Mouse (Mus musculus) lung, postnatal 25 days (tissue): ENCODE measurements around the gene Pank4.

Source experiments
- DNase-seq: peaks from one replicate; pipeline ENCODE4 v3.0.0; 2022; ENCODE audit warnings: low spot score

Gene Pank4

DNA sequence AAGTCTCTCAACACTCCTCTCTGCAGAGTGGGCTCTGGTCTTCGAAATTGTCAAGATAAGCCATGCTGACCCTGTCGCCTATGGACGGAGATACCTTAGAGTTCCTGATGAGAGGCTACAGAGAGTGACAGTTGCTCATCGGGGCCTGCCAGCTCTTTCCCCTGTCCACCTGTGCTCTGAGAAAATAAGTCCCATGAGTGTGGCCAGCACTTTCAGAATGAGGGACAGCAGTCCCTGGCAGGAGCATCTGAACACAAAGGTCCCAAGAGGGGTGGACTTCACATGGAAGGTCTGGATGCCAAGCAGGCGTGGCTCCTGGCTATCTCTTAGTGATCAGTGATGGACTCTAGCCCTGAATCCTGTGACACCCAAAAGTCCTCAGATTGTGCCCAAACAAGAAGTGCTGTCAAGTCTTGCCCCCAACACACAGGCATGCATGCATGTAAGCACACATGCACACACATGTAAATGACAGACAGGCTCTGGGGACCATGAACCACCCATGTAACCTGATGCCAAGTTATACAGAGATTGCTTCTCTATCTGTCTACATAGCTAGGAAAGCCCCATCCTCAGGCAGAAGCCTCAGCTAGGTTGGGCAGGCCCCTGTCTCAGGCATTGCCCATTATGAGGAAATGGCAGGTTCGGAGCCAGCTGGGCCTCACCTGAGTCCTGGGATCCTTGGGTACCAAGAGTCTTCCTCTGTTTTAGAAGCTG is 20.4 kb upstream of the Pank4 start:
- DNase-seq: no peak

DNA sequence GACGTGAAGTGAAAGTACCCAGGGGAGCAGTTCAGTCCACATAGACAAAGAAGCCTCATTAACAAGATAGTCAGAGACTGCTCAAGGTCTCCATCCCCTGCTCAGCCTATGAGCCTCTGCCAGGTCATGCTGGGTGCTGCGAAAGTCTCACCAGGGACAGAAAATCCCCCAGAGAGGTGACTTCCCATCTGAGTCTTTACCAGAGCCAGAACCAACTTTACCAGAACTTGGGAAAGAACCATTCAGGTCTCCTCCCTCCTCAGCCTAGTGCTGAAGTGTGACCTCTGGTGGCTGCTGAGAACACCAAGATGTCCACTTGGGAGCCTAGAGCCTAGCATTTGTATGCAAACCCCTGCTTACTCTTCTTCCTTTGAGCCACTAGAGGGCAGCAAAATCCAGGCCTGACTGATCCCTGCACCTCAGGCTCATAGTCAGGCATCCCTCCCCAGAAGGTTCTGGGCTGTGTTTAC is 19.8 kb upstream of the Pank4 start:
- peak; percentile 91 for DNase-seq

DNA sequence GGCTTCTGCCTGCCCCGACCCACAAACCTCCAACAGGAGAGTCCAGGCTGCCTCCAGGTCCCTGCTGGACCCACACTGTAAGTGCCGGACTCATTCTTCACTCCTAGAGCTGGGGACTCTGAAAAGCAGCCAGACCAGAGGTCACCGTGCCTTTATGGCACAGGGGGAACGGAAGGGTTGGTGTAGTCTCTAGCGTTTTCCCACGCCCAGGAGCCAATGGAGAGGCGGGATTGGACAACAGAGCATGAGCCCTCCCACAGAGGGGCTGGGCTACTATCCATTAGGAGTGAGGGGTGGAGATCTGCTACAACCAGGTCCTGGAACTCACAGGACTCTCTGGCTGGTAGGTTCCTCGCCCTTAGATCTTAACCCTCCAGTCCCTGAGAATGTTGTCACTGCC is 17.6 kb upstream of the Pank4 start:
- DNase-seq: peak; percentile 78

DNA sequence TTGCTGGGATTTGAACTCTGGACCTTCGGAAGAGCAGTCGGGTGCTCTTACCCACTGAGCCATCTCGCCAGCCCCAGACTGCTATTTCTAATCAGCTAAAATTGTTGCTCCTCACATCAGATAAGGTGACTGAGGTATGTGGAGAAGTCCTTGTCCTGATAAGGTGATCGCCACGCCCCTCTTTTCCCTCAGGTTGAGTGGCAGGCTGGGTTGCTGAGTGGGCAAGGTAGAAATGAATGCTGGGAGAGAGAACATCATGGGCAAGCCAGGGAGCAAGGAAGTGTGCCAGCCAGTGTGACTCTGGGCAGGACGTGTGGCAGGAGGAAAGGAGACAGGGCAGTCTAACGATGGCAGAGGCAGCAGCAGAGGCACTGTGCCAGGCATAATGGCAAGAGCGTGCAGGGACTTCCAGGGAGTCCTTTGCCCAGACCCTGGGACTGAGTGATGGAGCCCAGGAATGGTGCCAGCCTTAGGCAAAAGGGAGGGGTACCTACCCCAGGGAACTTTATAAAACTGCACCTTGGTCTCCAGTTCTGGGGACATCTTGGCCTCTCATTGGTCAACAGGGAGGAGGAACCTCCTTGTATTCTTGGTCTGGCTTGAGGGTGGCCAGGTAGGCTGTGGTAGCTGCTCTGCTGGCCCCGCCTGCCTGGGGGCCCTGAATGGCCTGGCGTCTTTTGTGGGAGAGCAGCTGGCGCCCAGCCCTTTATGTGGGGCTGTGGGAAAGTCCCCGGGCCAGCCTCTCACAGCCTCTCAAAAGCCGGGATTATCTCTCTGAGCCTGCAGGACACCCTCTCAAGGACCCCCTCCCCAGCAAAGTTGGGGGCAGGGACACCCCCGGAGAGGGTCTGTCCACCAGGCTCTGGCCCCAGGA is 15.6 kb upstream of the Pank4 start:
- DNase-seq: peak; percentile 64

DNA sequence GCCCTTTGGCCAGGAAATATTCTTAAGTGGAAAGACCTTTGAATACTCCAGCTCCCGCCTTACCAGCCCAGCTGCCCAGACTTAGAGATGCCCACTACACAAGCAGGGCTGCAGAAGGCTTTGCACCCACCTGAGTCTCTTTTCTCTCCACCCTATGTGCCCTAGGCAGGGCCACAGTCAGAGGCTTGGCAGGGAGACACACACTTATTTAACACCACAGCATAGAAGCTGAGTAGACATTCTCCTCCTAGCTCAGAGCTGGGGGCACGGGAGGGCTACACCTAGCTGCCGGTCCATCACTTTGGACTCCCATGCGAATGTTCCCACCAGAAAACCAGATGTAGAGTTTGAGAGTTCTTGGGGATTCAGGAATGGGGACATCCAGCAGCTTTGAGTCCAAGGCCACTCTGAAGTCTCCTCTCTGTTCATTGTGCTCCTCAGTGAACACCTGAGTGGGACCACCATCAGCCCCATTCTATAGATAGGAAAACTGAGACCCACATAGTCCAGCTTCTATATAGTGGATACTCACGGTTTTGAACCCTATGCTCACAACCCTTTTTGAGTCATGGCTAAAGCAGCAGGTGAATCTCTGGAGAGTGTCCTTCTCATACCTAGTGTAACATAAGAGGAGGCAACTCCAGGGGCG is 14.9 kb upstream of the Pank4 start:
- no peak for DNase-seq

DNA sequence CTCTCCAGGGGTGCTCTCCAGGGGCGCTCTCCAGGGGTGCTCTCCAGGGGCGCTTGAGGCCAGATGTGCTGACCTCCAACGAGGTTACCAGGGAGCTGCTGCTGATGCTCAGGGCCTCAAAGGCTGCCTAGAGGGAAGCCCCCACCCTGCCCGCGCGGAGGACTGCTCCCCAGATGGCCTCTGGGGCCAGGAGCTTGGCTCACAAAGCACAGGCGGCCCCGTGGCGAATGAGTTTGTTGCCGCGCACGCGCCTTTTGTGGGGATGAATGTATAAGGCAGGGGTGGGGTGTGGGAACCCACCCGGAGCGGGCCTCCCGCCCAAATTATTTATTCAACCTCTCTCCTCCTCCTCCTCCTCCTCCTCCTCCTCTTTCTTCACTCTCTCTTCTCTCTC is 14.3 kb upstream of the Pank4 start:
- no peak for DNase-seq

DNA sequence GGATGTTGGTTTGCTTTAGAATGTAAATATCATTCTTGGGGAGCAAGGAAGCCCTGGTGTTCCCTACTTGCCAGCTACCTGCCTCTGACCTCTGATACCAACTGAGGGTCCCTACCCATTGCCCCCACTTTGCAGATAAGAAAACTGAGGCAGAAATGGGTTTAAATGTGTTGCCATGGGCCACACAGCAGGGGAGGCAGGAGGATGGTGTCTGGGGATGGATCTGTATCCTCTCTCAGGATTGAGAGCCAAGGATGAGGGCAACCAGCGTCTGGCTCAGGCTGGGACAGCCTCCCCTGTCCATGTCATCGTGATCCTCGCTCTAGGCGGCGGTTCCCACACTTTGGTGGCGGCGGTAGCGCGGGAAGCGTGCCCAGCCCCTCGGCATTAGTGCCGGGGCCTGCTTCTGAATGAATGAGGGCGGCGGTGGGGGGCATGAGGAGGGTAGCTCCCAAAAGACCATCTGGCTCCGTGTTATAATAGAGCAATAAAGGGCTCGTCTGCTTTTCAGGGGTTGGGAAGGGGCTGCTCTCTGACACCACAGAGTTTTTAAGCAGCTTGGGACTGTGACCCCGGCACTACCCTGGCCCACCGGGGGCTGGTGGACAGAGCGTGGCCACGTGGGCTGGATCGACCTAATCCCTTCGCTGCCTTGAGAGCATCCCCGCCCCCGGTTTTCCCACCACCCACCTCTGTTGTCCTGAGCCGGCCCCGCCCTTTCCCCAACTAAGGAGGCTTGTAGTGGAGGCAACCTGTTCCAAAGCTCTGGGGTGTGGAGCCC is 11.3 kb upstream of the Pank4 start:
- DNase-seq: no peak

DNA sequence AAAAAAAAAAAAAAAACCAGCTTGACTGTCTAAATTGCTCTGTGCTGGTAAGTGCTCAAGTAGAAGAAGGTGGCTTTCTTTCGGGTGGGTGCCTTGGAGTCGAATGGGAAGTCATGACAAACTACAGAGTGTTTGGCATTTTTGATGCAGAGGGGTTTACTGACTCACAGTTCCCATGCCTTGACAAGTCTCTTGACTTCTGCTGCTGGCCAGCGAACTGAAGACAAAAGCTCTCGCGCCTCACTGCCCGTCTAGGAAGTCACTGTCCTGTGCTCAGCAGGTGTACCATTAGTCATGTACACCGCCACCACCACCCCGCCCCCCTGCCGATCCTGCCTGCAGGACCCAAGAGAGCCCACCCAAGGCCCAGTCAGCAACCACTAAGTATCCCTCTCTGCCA is 7.3 kb upstream of the Pank4 start:
- DNase-seq: no peak

DNA sequence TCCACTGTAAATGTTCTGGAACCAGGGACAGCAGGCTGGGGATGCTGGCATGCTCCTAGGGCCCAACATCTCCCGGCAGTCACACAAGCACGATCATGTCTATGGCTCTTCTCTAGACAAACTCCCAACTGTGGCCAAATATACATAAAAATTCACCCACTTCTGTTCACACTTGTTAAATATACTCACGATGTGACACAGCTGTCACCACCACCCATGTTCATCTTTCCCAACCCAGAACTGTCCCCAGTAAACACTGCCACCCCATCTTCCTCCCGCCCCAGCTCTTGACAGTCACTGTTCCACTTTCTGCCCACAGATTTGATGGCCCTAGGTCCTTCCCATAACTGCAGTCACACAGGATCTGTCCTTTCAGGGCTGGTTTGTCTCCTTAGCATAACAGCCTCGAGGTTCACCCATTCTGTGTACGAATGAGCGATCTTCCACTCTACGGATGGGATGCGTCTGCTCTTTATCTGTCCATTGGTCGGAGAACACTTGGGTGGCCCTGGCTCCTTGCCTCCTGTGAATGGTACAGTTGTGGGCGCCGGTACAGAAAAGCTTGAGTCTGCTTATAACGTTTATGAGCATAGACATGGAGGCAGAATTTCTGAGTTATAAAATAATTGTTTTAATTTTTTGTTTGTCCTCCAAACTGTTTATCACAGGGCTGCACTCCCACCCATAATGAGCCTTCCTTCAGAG is 6.5 kb upstream of the Pank4 start:
- DNase-seq: no peak

DNA sequence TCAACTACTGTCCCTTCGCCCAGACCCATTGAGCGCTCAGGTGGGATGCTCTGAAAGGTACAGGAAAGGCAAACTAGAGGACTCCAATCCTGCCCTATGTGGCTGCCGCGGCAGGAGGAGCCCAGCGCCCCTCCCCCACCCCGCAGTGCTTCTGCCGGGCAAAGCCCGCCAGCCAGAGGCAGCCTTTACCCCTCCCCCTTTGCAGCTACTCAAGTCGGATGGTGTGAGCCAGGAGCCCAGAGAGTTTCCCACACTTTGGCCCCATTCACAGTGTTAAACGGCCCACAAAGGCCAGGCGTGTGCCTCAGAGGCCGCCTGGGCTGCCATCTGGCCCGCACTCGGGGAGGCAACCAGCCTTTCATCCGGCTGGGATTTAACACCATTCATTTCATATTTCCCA is 5.8 kb upstream of the Pank4 start:
- DNase-seq: no peak

DNA sequence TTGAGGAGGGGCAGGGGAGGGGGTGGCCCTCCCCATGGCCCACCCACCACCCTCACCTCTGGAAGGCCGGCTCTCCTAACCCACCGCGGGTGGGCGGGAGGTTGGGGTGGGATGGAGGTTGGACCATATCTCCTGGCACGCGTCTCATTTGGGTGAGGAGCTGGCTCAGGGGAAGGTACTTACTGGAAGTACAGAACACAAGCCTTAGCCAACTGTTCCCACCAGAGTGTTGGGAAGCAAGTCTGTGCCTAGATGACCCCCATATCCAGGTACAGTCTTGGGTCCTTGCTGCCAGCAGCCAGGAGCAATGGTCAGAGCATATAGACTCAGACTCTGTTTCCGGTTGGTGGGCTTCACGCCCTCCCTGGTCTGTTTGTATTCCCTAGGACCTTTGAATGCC is 5.3 kb upstream of the Pank4 start:
- no peak for DNase-seq

DNA sequence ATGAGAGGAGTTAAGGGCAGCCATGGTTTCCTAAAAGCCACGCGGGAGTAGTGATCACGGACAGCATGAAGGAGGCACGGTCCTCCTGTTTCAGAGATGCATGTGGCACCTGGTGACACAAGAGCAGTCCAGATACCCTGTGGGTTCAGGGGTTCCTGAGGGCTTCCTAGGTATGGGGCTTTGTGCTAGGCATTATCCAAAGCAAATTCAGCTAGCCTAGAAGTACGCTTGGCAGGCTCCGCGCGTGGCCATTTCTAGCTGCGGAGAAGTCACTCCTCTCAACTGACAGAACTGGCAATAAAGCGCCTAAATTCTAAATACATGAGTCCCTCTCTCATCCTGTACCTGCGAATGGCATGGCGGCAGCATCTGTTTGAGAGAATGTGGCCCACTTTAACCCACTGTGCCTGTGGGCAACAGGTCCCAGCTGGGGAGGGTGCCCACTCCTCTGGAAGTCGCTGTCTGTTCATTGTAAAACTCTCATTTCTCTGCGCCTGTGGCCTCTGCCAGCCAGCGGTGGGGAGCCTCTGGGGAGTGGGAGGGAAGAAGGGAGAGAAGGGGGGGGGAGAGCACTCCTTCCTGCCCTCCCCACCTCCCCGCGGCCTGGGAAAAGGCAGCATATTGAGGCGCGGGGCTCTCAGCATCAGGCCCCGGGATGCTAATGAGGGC is 3.8 kb upstream of the Pank4 start:
- DNase-seq: no peak

DNA sequence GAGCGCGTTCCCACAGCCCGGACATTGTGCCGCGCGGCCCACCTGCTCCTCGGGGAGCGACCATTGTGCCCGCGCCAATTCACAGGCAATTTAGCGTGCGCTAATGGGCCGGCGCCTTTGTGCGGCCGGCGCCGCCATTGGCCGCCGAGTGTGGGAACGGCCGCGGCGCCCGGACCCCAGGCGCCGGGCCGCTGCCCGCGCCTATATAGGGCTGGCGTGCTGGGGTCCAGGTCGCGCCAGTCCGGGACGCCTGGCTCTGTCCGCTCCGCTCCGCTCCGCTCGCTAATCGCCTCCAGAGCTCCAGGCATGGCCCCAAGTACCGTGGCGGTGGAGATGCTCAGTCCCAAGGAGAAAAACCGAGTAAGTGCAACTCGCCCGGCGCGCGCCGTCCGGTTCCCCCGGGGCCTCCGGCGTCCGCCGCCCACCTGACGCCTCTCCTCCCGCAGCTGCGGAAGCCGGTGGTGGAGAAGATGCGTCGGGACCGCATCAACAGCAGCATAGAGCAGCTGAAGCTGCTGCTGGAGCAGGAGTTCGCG is 3.2 kb upstream of the Pank4 start, which contains the start of gene Hes5:
Hes5 (plus strand) TSS at position 234 of the 536 bp plus-strand sequence.
- DNase-seq: no peak

DNA sequence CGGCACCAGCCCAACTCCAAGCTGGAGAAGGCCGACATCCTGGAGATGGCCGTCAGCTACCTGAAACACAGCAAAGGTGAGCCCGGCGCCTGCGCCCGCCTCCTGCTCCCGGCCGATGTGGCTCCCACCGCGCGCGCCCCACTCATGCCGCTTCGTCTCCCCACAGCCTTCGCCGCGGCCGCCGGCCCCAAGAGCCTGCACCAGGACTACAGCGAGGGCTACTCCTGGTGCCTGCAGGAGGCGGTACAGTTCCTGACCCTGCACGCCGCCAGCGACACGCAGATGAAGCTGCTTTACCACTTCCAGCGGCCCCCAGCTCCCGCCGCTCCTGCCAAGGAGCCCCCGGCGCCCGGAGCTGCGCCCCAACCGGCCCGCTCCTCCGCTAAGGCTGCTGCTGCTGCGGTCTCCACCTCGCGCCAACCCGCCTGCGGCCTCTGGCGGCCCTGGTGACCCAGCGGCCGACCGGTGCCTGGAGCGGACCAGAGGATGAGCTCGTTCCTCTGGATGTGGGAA is 2.6 kb upstream of the Pank4 start:
- DNase-seq: no peak

DNA sequence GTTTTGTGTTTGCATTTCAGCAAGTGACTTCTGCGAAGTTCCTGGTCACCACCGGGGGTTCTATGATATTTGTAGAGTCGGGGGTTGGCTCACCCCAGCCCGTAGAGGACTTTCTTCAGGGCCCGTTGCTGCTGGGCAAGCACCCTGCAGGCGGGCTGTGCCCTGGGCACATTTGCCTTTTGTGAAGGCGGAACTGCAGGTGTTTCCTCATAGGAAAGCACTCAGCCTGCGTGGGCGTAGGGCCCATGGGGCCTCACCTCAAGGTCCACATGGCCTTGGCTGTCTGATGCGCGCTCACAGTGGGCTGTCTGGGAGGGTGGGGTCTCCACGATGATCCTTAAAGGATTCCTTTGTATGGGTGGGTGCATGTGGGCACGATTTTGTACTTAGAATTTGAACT is 2.0 kb upstream of the Pank4 start:
- peak; percentile 55 for DNase-seq

DNA sequence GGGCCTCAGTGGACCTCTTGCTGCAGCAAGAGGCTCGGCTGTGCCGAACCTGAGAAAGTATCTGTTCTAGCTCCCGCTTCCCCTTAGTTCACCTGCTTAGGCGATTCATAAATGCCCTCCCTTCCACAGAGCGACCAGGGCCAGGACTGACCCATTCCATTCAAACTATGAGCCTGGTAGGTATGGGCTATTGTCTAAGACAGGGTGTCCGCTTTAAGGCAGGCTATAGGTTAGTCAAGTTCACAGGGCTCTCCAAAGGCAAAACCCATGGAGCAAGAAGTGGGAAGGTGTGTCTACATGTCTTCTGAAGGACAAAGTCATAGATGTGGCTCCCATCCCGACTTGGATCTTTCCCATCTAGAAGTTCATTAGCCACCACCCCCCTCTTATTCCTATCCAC is 1.2 kb upstream of the Pank4 start:
- DNase-seq: no peak

DNA sequence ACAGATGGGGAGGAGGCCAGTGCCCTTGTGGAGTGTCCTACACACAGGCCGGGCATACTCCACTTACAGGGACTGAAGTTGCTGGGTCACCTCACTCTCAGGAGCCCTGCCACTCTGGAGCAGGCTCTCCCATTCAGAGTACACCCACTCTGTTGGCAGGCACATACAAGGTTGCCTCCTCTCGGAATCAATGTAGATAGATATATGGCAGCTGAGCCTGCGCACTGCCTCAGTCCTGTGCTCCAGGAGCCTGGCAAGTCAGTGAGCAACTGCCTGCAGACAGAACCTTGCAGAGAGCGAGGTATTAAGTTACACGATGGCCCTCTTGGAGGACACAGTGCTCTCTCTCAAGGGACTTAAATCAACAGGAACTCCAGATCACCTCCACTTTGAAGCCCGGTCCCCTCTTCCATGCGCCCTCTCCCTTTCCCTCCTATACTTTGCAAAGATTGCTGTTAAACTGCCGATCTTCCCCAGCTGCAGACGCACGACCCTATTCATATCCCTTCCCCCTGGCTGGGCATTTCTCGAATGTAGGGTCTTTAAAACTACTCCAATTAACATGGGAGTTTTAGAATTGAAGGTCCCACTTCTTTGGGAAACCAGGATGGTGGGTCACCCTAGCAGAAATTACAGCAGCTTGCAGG is 610 bp upstream of the Pank4 start:
- DNase-seq: no peak

DNA sequence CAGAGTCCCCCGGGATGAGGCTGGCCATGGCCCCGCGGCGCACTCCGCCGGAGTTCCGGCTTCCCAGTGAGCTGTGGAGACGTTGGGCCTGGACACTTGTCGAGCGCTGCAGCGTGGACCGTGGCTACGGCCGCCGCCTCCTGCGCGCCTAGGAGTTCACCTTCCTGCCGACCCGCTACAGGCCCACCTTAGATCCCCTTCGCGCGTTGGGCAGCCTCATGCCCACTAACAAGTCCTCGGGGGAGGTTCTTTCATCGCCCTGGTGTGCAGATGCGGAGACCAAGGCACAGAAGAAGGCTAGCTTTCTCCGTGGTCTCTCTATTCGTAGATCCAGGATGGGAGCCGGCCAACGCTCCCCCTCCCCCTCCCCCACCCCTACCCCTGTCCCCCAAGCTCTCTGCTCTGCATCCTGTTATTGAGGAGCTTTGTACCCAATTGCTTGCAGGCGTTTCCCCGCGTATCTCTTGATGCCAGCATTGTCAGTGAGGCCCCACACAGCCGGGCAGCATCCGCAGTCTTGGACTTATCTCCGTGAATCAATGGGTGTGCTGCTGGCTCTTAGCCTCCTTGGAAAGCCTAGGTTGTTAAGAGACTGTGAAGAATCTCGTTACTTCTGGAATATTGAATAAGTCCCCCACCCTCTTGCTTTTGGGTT is 785 bp downstream of the Pank4 start:
- no peak for DNase-seq

DNA sequence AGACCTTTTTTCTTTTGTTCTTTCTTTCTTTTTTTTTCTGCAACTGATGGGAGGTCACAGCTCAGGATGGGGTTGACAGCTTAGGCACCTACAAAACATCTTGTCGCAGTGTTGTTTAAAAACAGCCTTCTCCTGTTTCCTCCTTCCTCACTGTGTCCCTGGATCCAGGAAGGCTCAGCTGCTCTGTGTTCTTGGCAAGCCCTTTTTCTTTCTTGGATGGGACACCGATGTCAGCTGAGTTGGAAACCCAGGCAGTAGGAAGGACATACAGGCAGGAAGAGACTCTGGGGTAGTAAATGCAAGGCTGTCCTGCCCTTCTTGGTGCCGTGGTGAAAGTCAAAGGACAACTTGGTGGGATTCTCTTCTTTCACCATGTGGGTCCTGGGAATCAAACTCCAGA is 1.9 kb downstream of the Pank4 start:
- DNase-seq: no peak
